Mouse (Mus musculus) midbrain, embryonic 13.5 days (tissue): ENCODE data around the gene Rdh8. TPM values are rescaled to one million over a fixed set of nuclear protein-coding genes. Genes with fewer than 3 reads are reported as not detected.

Source experiments
- ATAC-seq: fragments of 200-750 bp; cut with Nextera tagmentation; 2 replicates; pipeline ENCODE4 v1.8.0; 2017; ENCODE audit warnings: mild to moderate bottlenecking, moderate TSS enrichment, moderate library complexity
- H3K27ac ChIP-seq: fragments of 300-500 bp; sonication (generic); 2 replicates; pipeline ENCODE4 v1.5.1; 2015; ENCODE audit warnings: inconsistent platforms, mild to moderate bottlenecking, moderate library complexity
- H3K27me3 ChIP-seq: fragments of 300-500 bp; sonication (generic); 2 replicates; pipeline ENCODE4 v1.6.1; 2015; ENCODE audit warnings: mild to moderate bottlenecking, inconsistent platforms
- H3K36me3 ChIP-seq: fragments of 300-500 bp; sonication (generic); 2 replicates; pipeline ENCODE4 v1.6.1; 2015; ENCODE audit warnings: mild to moderate bottlenecking, inconsistent platforms
- H3K4me1 ChIP-seq: fragments of 300-500 bp; sonication (generic); replicated peaks from 2 replicates; pipeline ENCODE4 v1.6.1; 2015; ENCODE audit warnings: inconsistent platforms
- H3K4me2 ChIP-seq: fragments of 300-500 bp; sonication (generic); replicated peaks from 2 replicates; pipeline ENCODE4 v1.6.1; 2015; ENCODE audit warnings: moderate library complexity, mild to moderate bottlenecking, inconsistent platforms
- H3K4me3 ChIP-seq: fragments of 300-500 bp; sonication (generic); replicated peaks from 2 replicates; pipeline ENCODE4 v1.5.1; 2015; ENCODE audit warnings: mild to moderate bottlenecking, inconsistent platforms
- H3K9ac ChIP-seq: fragments of 300-500 bp; sonication (generic); replicated peaks from 2 replicates; pipeline ENCODE4 v1.6.1; 2015; ENCODE audit warnings: mild to moderate bottlenecking, inconsistent platforms
- H3K9me3 ChIP-seq: fragments of 300-500 bp; sonication (generic); 2 replicates; pipeline ENCODE4 v1.6.1; 2016; ENCODE audit warnings: mild to moderate bottlenecking, inconsistent platforms
- WGBS: fragments of 180-500 bp; shearing (Covaris S2); methylation state at CpG from one replicate; pipeline ENCODE4 v1.1.7; 2015; 5-methylcytosine and 5-hydroxymethylcytosine counted together
- polyA plus RNA-seq: library from polyadenylated mRNA; unstranded; fragments of >200 nt; fragmentation: Nextera tagmentation; extraction: Ambion mirVana; gene quantifications from 2 replicates; pipeline ENCODE4 v1.2.1, GENCODE M21; 2015

The Rdh8 gene
- polyA plus RNA-seq: not detected in 2 replicates

DNA sequence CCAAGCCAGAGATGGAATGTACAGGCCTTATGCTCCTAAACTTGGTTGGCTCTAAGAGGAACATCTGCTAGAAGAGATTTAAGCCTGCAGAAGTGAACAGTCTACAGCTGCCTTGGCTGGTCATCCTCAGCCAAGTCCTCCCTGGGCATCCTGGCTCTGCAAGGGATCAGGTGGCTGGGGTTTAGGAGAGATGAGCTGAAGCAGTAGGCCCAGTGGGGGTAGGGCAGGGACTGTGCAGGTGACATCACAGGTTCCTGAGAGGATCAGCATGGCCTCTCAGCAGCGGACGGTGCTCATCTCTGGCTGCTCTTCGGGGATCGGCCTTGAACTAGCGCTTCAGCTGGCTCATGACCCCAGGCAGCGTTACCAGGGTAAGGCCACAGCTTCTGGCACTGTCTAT lies at the start of gene Rdh8:
Gene Rdh8, plus strand, starts transcription at position 268 of the 400 bp plus-strand sequence.
- no peak within 1 kb of the TSS for H3K9ac ChIP-seq
- no peak within 1 kb of the TSS for H3K4me2 ChIP-seq
- H3K27me3 ChIP-seq: peaks cover 11% of the 10 kb centered on the region
- peaks cover 9% of the 10 kb centered on the region for H3K4me1 ChIP-seq
- 84% methylated on average over 6 of the region's 6 CpGs for WGBS
- H3K4me3 ChIP-seq: no peak within 1 kb of the TSS
- H3K9me3 ChIP-seq: no peaks in the 10 kb centered on the region
- H3K27ac ChIP-seq: no peak within 1 kb of the TSS
- ATAC-seq: no peak
- no peaks in the 10 kb centered on the region for H3K36me3 ChIP-seq

DNA sequence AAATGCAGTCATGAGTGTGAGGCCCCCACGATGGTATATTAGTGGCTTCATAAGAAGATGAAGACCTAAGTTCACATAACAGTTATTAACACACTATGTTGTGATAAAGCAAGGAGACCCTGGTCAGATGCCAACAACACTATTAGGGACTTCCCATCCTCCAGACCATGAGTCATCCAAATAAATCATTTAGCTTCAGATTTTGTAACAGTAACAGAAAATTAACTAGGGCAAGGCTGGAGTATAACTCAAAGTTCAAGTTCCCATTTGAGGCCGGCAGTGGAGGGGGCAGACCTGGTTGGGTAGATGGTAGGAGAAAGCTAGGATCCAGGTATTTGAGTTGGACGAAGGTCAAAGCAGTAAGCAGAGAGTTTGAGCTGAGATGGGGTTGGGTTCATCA lies 37.0 kb upstream of the Rdh8 start:
- Histone ChIP-seq H3K27me3 (no peaks in the 10 kb centered on the region), H3K36me3 (no peaks in the 10 kb centered on the region), H3K9me3 (no peaks in the 10 kb centered on the region), H3K4me3 (no peak overlapping the region), H3K9ac (no peak overlapping the region), H3K4me2 (no peak overlapping the region), H3K4me1 (no peaks in the 10 kb centered on the region), H3K27ac (no peak overlapping the region)
- 86% methylated on average over 3 of the region's 3 CpGs for WGBS
- no peak for ATAC-seq

DNA sequence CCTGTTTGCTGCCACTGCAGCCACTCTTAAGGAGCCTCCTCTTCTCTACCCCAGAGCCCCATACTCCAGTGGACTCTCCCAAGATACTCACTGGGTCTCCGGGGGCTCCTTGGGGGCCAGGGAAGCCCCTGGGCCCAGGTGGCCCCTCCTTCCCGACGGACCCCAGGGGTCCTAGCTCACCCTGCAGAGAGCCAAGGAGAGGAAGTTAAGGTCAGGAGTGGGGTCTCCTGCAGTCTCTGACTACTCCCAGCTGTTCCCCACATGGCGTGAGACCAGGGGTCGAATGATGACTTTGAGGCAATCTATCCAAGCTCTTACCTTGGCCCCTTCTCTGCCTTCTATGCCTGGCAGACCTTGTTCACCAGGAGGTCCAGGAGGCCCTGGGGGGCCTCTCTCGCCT lies 33.2 kb upstream of the Rdh8 start:
- Histone ChIP-seq H3K27ac (no peak overlapping the region), H3K4me2 (no peak overlapping the region), H3K4me1 (no peaks in the 10 kb centered on the region), H3K9me3 (no peaks in the 10 kb centered on the region), H3K9ac (no peak overlapping the region), H3K4me3 (no peak overlapping the region), H3K36me3 (no peaks in the 10 kb centered on the region), H3K27me3 (no peaks in the 10 kb centered on the region)
- ATAC-seq: no peak
- 79% methylated on average over 6 of the region's 6 CpGs for WGBS

DNA sequence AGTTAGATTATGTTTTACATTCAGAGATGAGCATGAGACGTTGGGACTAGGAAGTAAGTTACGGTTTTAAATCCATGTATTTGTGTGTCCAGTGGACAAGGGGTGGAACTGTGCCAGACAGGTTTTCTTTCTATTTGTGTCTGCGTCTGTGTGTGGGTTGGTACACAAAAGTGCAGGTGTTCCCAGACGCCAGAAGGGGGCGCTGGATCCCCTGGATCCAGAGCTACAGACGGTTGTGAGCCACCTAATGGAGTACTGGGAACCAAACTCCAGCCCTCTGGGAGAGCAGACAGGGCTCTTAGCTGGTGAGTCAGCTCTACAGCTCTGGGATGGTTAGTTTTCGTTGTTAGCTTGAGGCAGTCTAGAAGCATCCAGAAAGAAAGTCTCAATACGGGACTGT lies 30.3 kb upstream of the Rdh8 start:
- Histone ChIP-seq H3K4me2 (no peak overlapping the region), H3K4me1 (0 out of 2 replicates have a peak, but pooled peaks cover 4% of the 10 kb centered on the region), H3K4me3 (no peak overlapping the region), H3K27me3 (no peaks in the 10 kb centered on the region), H3K27ac (no peak overlapping the region), H3K36me3 (no peaks in the 10 kb centered on the region), H3K9me3 (no peaks in the 10 kb centered on the region), H3K9ac (no peak overlapping the region)
- WGBS: 81% methylated on average over 8 of the region's 8 CpGs
- ATAC-seq: no peak

DNA sequence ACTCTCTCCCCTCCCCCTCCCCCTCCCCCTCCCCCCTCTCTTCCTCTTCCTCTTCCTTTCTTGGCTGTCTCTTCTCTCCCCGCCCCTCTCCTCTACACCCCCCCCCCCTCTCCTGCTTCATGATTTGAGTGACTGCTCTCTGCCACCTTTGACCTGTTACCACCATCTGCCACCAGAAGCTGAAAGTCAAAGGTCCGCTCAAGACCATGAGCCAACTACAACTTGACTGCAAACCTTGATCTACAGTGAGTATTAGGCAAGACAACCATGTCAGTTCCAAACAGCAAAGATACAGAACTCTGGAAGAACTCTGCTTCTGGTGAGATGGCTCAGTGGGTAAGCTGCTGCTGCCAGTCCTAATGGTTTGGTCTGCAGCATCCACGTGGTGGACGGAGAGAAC lies 28.7 kb upstream of the Rdh8 start:
- WGBS: 76% methylated on average over 3 of the region's 4 CpGs
- no peak overlapping the region for H3K27ac ChIP-seq
- no peak for ATAC-seq
- no peaks in the 10 kb centered on the region for H3K27me3 ChIP-seq
- 0 out of 2 replicates have a peak, but pooled peaks cover 4% of the 10 kb centered on the region for H3K4me1 ChIP-seq
- H3K36me3 ChIP-seq: no peaks in the 10 kb centered on the region
- H3K9me3 ChIP-seq: no peaks in the 10 kb centered on the region
- no peak overlapping the region for H3K9ac ChIP-seq
- no peak overlapping the region for H3K4me3 ChIP-seq
- H3K4me2 ChIP-seq: no peak overlapping the region

DNA sequence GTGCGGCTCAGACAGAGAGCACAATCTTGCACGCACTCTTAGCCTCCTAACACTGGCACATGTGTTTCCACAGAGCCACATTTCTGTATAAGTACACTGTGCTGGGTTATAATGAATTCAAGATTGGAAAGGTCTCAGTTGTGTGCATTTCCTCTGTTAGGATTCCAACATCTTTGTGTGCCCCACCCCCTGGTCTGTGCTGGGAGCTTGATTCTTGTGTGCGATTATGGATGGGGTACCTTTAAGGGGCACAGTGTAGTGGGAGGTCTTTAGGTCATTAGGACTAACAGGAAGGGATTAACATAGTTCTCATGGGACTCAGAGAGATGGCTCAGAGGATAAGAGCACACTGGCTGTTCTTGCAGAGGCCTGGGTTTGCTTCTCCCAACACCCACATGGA lies 28.0 kb upstream of the Rdh8 start:
- Histone ChIP-seq H3K4me3 (no peak overlapping the region), H3K27me3 (no peaks in the 10 kb centered on the region), H3K36me3 (no peaks in the 10 kb centered on the region), H3K9me3 (no peaks in the 10 kb centered on the region), H3K27ac (no peak overlapping the region), H3K9ac (no peak overlapping the region), H3K4me1 (0 out of 2 replicates have a peak, but pooled peaks cover 4% of the 10 kb centered on the region), H3K4me2 (no peak overlapping the region)
- no peak for ATAC-seq
- WGBS: 54% methylated on average over 3 of the region's 3 CpGs

DNA sequence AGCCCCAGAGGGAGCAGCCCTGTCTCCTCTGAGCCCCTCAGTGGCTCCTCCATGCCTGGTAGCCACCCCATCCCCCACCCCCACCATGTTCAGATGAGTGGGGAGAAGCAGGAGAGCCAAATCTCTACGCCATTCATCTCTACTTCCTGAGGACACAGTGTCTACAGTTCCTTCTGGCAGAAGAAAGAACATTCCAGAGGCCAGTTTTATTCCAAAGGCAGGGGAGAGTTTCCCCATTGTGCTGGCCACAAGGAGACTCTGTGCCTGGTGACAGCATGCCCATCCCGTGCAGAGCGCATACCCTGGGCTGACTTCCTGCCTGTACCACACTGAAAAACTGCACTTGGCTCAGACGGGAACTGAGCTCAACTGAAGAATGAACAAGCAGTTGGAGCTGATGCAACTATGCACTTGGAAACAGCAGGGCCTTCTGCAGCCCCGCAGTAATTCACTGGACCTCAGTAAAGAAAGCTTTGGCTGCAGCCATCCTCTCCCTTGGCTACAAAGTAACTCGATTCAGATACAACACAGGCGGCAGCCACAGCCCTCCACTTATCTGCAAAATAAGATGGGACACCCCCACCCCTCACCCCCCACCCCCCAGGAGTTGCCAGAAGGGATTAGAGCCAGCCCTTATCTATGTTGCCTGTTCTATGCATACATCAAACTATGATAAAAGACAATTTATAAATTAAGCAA lies 24.0 kb upstream of the Rdh8 start:
- Histone ChIP-seq H3K9me3 (no peaks in the 10 kb centered on the region), H3K4me1 (0 out of 2 replicates have a peak, but pooled peaks cover 4% of the 10 kb centered on the region), H3K36me3 (no peaks in the 10 kb centered on the region), H3K4me3 (no peak overlapping the region), H3K4me2 (no peak overlapping the region), H3K27me3 (no peaks in the 10 kb centered on the region), H3K9ac (no peak overlapping the region; the same call in 1 of the 2 replicates), H3K27ac (no peak overlapping the region; the same call in 1 of the 2 replicates)
- peak; percentile 82 for ATAC-seq
- 49% methylated on average over 7 of the region's 7 CpGs for WGBS

DNA sequence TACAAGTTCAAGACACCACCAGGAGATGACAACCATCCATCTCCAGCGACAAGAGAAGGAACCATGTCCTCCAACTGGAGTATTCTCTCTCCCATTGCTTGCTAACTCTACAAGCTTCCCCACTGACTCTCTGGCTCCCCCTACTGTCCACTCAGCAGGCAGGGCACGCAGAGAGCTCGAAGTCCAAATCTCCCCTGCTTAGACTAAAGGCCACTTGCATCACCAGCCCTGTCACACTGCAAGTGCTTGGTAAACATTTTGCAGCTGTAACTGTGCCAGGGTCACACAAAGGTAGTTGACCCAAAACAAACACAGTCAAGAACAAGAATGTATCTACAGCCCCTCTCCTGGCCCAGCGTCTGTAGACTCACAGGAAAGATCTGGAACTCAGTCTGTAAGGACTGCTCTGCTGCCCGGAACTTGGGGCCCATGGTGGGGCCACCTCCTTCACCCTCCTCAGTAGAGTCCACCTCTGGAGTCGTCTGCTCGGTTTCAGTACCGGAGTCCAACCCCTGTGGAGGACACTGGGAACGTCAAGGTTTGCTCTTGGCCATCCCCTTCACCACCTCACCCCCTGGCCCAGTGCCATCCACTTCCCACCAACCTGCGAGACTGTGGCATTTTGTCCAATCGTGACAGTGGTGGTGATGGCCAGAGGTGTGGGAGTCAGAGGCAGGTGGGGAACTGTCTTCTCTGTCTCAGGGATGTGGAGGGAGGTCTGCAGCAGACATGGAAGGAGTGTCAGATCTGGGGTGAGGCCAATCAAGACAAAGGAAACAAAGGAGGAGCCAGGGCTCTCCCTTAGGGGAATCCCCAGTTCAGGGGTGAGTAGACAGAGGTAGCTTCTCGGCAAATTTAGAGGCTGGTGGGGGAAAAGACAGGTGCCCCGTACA lies 13.8 kb upstream of the Rdh8 start:
- H3K36me3 ChIP-seq: no peaks in the 10 kb centered on the region
- H3K27me3 ChIP-seq: no peaks in the 10 kb centered on the region
- H3K4me3 ChIP-seq: no peak overlapping the region
- ATAC-seq: no peak
- no peak overlapping the region for H3K27ac ChIP-seq
- 79% methylated on average over 13 of the region's 13 CpGs for WGBS
- H3K4me1 ChIP-seq: no peaks in the 10 kb centered on the region
- H3K9me3 ChIP-seq: 0 out of 2 replicates have a peak, but pooled peaks cover 3% of the 10 kb centered on the region
- H3K4me2 ChIP-seq: no peak overlapping the region
- no peak overlapping the region for H3K9ac ChIP-seq

DNA sequence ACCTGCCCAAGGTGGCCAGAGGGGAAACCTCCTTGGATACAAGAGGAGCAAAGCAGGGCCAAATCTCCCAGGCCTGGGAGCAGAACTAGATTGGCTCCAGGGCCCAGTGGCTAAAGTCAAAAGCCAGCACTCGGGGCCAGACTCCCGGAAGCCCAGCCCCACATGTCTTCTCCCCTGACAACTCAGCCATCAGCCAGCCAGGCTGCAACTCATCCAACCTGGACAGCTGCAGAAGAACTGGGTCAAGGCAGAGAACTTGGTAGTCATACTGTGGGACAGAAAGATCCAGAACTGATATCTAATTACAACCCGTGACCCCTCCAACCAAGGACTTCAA lies 13.2 kb upstream of the Rdh8 start:
- no peaks in the 10 kb centered on the region for H3K27me3 ChIP-seq
- no peak for ATAC-seq

DNA sequence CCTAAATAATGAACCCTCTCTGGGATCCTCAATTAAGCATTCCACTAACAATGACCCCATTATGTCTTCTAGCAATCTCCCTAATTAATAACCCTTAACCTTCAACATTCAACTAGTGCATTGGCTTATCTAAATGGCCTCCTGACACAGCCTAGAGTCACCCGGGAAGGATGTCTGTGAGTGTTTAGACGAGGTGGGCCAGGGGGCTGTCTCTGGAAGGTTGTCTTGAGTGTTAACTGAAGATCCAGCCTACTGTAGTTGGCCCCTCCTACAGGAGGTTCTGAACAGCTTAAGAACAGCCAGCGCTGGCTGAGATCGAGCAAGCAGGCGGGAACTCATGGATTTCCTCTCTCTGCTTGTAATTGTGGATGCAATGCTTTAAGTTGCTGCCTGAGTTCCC lies 12.6 kb upstream of the Rdh8 start:
- Histone ChIP-seq H3K4me2 (no peak overlapping the region), H3K27me3 (no peaks in the 10 kb centered on the region), H3K9me3 (0 out of 2 replicates have a peak, but pooled peaks cover 3% of the 10 kb centered on the region), H3K36me3 (no peaks in the 10 kb centered on the region), H3K27ac (no peak overlapping the region), H3K9ac (no peak overlapping the region), H3K4me3 (no peak overlapping the region), H3K4me1 (no peaks in the 10 kb centered on the region)
- ATAC-seq: no peak
- 58% methylated on average over 5 of the region's 5 CpGs for WGBS

More for the DNA sequence above, 13.2 kb upstream of the Rdh8 start:
- Histone ChIP-seq H3K4me3 (no peak overlapping the region), H3K27ac (no peak overlapping the region), H3K36me3 (no peaks in the 10 kb centered on the region), H3K9ac (no peak overlapping the region), H3K4me2 (no peak overlapping the region), H3K9me3 (0 out of 2 replicates have a peak, but pooled peaks cover 3% of the 10 kb centered on the region), H3K4me1 (no peaks in the 10 kb centered on the region)
- WGBS: 85% methylated on average over 3 of the region's 3 CpGs

DNA sequence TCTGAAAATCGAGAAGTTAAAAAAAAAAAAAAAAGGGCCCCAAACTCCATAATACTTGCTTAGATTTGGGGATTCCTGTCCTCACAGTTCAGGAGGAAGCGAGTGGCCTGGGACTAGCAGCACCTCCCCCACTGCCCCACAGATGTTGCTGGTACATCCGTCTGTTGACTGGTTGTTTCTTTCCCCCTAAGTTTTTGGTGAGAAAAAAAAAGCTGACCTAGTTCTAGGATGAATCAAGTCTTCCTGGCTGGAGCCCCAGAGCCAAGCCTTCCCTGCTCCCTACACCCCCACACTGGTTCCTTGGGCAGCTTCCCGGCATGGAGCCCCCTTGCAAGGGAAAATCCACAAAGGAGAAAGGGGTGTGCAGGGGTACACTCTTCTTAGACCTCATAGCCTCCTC lies 8.0 kb upstream of the Rdh8 start:
- no peak overlapping the region for H3K4me2 ChIP-seq
- 58% methylated on average over 4 of the region's 4 CpGs for WGBS
- H3K36me3 ChIP-seq: no peaks in the 10 kb centered on the region

DNA sequence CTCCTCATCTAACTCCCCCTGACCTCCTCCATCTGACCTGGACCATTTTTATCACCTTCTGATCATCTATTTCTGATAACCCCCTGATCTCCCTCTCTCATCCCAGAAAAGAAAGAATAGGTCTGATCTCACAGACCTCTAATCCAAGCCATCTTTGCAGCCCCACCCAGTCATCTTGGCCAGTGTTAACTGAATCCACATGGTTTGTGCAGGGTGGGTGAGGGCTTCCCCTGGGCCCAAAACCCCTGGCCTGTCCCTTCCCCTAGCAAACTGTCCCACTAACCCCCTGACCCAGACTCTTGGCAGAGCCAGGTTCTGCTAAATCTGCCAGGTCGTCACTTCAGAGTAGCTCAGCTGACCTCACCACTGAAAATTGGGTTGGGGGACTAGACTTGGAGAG lies 7.5 kb upstream of the Rdh8 start:
- WGBS: 65% methylated on average over 1 of the region's 1 CpGs
- Histone ChIP-seq H3K9me3 (no peaks in the 10 kb centered on the region), H3K36me3 (no peaks in the 10 kb centered on the region), H3K27ac (no peak overlapping the region), H3K27me3 (peaks cover 12% of the 10 kb centered on the region), H3K4me3 (no peak overlapping the region), H3K9ac (no peak overlapping the region), H3K4me1 (peaks cover 13% of the 10 kb centered on the region), H3K4me2 (no peak overlapping the region)
- ATAC-seq: no peak

More for the DNA sequence above, 8.0 kb upstream of the Rdh8 start:
- Histone ChIP-seq H3K27me3 (peaks cover 12% of the 10 kb centered on the region; the same call in 1 of the 2 replicates), H3K27ac (no peak overlapping the region), H3K9me3 (no peaks in the 10 kb centered on the region), H3K4me1 (peaks cover 13% of the 10 kb centered on the region), H3K4me3 (no peak overlapping the region), H3K9ac (no peak overlapping the region)
- ATAC-seq: no peak
